Mouse (Mus musculus) lung, embryonic 15.5 days (tissue): ENCODE data around the gene Itpkb. TPM values are rescaled to one million over a fixed set of nuclear protein-coding genes. Genes with fewer than 3 reads are reported as not detected.

Experiments
- ATAC-seq: fragments of 200-750 bp; cut with Nextera tagmentation; 2 replicates; pipeline ENCODE4 v1.8.0; 2017; ENCODE audit warnings: moderate number of reproducible peaks, borderline replicate concordance; ENCODE audit not compliant: low FRiP score, low TSS enrichment; ENCODE audit errors: extremely low read depth
- H3K27ac ChIP-seq: fragments of 300-500 bp; sonication (generic); 2 replicates; pipeline ENCODE4 v1.5.1; 2015; ENCODE audit warnings: moderate library complexity, mild to moderate bottlenecking, inconsistent platforms
- H3K27me3 ChIP-seq: fragments of 300-500 bp; sonication (generic); 2 replicates; pipeline ENCODE4 v1.6.1; 2015; ENCODE audit warnings: inconsistent platforms
- H3K36me3 ChIP-seq: fragments of 300-500 bp; sonication (generic); 2 replicates; pipeline ENCODE4 v1.6.1; 2015; ENCODE audit warnings: inconsistent platforms
- H3K4me1 ChIP-seq: fragments of 300-500 bp; sonication (generic); 2 replicates; pipeline ENCODE4 v1.6.1; 2015; ENCODE audit warnings: inconsistent platforms
- H3K4me2 ChIP-seq: fragments of 300-500 bp; sonication (generic); 2 replicates; pipeline ENCODE4 v1.6.1; 2015; ENCODE audit warnings: inconsistent platforms, mild to moderate bottlenecking, moderate library complexity
- H3K4me3 ChIP-seq: fragments of 300-500 bp; sonication (generic); 2 replicates; pipeline ENCODE4 v1.5.1; 2015; ENCODE audit warnings: mild to moderate bottlenecking, inconsistent platforms
- H3K9ac ChIP-seq: fragments of 300-500 bp; sonication (generic); 2 replicates; pipeline ENCODE4 v1.6.1; 2015; ENCODE audit warnings: inconsistent platforms
- H3K9me3 ChIP-seq: fragments of 300-500 bp; sonication (generic); 2 replicates; pipeline ENCODE4 v1.6.1; 2016; ENCODE audit warnings: inconsistent platforms
- WGBS: fragments of 180-500 bp; shearing (Covaris S2); methylation state at CpG from one replicate; pipeline ENCODE4 v1.1.7; 2015; 5-methylcytosine and 5-hydroxymethylcytosine counted together
- polyA plus RNA-seq: library from polyadenylated mRNA; unstranded; fragments of >200 nt; fragmentation: Nextera tagmentation; extraction: Ambion mirVana; gene quantifications from 2 replicates; pipeline ENCODE4 v1.2.1, GENCODE M21; 2015

Itpkb gene
- polyA plus RNA-seq, 1 experiment from 2014 or later, result 10.9 TPM

DNA sequence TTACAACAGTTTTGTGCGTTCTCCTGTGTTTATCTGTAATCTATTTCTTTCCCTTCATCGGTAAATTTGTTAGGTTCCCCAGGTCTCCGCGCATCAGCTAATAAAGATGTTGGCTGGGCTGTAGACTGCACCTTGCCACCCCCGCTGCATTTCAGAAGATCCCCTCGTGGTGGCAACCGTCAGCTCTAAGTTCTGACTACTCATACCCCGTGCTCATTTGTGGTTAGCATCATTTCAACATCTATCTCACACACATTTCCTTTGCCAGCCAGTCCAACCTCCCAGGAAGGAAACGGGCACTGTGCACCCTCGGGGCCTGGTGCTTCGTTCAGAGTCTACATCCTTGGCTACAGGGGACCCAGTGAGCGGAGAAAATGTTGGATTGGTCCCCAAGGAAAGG is 101.5 kb downstream of the Itpkb start:
- Histone ChIP-seq H3K27me3 (0 out of 2 replicates have a peak, but pooled peaks cover 10% of the 10 kb centered on the region), H3K27ac (no peak overlapping the region), H3K4me2 (no peak overlapping the region), H3K9me3 (no peaks in the 10 kb centered on the region), H3K4me3 (no peak overlapping the region), H3K4me1 (peaks cover 24% of the 10 kb centered on the region), H3K36me3 (no peaks in the 10 kb centered on the region), H3K9ac (no peak overlapping the region)
- WGBS, result 60% methylated on average over 12 of the region's 12 CpGs
- no peak for ATAC-seq

DNA sequence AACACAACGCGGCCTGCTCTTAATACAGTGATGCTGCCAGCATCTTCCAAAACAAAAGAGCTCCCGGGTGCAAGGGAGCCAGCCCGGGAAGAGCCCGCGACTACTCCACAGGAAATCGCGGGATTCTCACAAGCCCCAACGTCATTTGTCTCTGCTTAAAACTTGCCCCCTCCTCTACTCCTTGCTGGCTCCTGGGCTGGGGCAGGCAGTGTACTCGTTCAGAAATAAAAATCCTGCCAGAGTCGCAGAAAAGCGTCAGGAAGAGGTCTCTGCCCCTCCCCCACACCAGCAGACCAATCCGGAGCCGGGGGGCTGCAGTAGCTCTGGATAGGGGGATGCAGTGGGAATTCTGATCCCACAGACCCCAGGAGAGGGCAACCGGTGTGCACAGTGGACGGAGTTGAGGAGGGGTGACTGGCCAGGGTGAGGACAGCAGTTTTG is 102.8 kb downstream of the Itpkb start:
- Histone ChIP-seq H3K9me3 (no peaks in the 10 kb centered on the region), H3K4me3 (peak overlapping the region; percentile 10; the same call in 1 of the 2 replicates), H3K36me3 (no peaks in the 10 kb centered on the region), H3K27me3 (0 out of 2 replicates have a peak, but pooled peaks cover 10% of the 10 kb centered on the region), H3K4me1 (peaks cover 20% of the 10 kb centered on the region), H3K27ac (no peak overlapping the region), H3K9ac (0 out of 2 replicates have a peak overlapping the region, but pooled peaks have one; percentile 13), H3K4me2 (peak overlapping the region; percentile 46)
- no peak for ATAC-seq
- WGBS, result under 1% methylated on average over 16 of the region's 16 CpGs

DNA sequence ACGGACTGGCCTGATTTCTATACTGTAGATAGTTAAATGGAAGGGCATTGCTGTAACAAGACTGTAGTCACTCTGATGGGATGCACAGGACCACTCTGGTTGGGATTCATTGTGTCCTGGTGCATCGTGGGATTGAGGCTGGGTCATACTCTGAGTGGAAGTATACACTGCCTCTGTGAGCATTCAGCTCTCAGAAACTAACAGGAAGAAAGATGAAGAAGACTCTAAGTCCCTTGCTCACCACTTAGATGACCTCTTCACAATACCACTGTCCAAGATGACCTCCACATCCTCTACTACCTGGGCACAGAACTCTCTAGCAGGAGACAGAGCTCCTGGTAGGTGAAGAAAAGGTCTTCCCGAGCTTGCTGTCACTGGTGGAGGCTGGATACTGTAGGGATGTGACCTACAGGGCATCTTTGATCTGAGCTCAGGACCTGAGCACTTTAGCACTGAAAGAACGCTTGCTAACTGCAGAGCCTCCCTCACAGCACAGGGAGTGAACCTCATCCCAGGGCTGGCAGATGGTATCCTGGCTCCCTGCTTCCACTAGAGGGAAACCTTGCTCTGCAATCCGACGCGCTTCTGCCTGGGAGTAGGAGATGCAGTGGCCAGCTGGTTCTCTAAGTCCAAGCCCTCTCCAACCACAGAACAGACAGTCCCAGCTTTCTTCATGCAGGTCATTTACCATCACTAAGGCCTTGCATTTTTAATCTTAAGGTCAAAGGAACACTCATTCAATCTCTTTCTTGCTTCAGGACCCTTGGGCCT is 103.7 kb downstream of the Itpkb start:
- 0 out of 2 replicates have a peak, but pooled peaks cover 10% of the 10 kb centered on the region for H3K27me3 ChIP-seq
- WGBS, result 16% methylated on average over 7 of the region's 7 CpGs

GRCm38 (mm10) chr1:180434925-180435324 is 104.6 kb downstream of the Itpkb start:
- 0 out of 2 replicates have a peak, but pooled peaks cover 10% of the 10 kb centered on the region for H3K27me3 ChIP-seq
- no peaks in the 10 kb centered on the region for H3K36me3 ChIP-seq
- no peak overlapping the region for H3K4me2 ChIP-seq
- 11% methylated on average over 9 of the region's 9 CpGs for WGBS
- H3K27ac ChIP-seq, result no peak overlapping the region
- H3K4me1 ChIP-seq, result peaks cover 14% of the 10 kb centered on the region
- H3K4me3 ChIP-seq, result no peak overlapping the region
- no peak for ATAC-seq
- no peak overlapping the region for H3K9ac ChIP-seq
- H3K9me3 ChIP-seq, result no peaks in the 10 kb centered on the region

More for the DNA sequence above, 103.7 kb downstream of the Itpkb start:
- Histone ChIP-seq H3K9ac (no peak overlapping the region), H3K4me3 (no peak overlapping the region), H3K4me2 (no peak overlapping the region), H3K36me3 (no peaks in the 10 kb centered on the region), H3K4me1 (peaks cover 16% of the 10 kb centered on the region), H3K27ac (no peak overlapping the region), H3K9me3 (no peaks in the 10 kb centered on the region)
- peak; percentile 68; the same call in 1 of the 2 replicates for ATAC-seq

- no peaks in the 10 kb centered on the region for H3K9me3 ChIP-seq
Measured at GRCm38 (mm10) chr1:180439496-180439895, 109.2 kb downstream of the Itpkb start.

GRCm38 (mm10) chr1:180444411-180444810 is 114.1 kb downstream of the Itpkb start:
- Histone ChIP-seq H3K27me3 (no peaks in the 10 kb centered on the region), H3K9me3 (no peaks in the 10 kb centered on the region), H3K4me3 (no peak overlapping the region), H3K27ac (no peak overlapping the region), H3K36me3 (no peaks in the 10 kb centered on the region), H3K9ac (no peak overlapping the region), H3K4me1 (no peaks in the 10 kb centered on the region), H3K4me2 (no peak overlapping the region)
- WGBS, result 60% methylated on average over 3 of the region's 3 CpGs
- peak; percentile 24; the same call in 1 of the 2 replicates for ATAC-seq

More at GRCm38 (mm10) chr1:180439496-180439895, 109.2 kb downstream of the Itpkb start:
- Histone ChIP-seq H3K4me3 (no peak overlapping the region), H3K4me1 (peaks cover 5% of the 10 kb centered on the region; the same call in 1 of the 2 replicates), H3K36me3 (no peaks in the 10 kb centered on the region), H3K9ac (no peak overlapping the region), H3K4me2 (no peak overlapping the region), H3K27ac (no peak overlapping the region), H3K27me3 (0 out of 2 replicates have a peak, but pooled peaks cover 8% of the 10 kb centered on the region)
- ATAC-seq, result no peak
- 56% methylated on average over 4 of the region's 4 CpGs for WGBS

DNA sequence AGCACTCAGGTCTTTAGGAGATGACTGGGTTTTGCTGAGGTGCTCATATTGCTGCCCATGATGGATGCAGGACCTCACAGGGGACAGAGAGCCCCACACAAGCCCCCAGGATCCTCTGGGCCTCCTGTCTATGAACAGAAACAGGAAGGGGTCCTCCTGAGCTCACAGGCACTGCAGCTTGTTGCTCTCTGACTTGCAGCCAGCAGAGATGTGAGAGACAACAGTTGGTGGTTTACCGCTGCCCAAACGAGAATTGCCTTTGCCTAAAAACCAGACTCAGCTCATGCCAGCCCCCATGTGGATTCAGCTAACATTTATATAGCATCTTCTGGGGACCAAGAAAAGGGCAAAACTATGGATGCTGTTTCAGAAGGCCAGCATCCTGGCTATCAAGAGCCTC is 119.4 kb downstream of the Itpkb start:
- Histone ChIP-seq H3K27ac (no peak overlapping the region), H3K27me3 (no peaks in the 10 kb centered on the region), H3K36me3 (no peaks in the 10 kb centered on the region), H3K9ac (no peak overlapping the region), H3K4me3 (no peak overlapping the region), H3K4me2 (no peak overlapping the region), H3K4me1 (no peaks in the 10 kb centered on the region), H3K9me3 (no peaks in the 10 kb centered on the region)
- 57% methylated on average over 2 of the region's 2 CpGs for WGBS
- ATAC-seq, result no peak

DNA sequence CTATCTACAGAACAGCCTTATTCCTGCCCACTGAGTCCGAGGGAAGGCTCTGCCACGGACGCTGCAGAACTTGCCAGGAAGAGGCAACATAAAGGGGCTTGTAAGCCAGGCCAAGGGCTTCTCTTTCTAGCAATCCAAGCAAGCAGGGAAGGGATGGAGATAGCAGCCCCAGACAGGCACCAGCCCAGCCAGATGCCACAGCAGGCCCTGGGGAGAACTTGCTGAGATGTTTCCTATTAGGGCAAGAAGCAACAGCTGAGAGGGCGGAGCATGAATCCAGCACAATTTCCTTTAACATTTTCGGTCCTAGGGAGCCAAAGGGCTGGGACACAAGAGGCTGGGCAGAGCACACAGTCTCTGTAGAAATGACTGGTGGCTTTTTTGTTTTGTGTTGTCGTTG is 128.0 kb downstream of the Itpkb start:
- WGBS, result 55% methylated on average over 6 of the region's 6 CpGs
- Histone ChIP-seq H3K4me2 (no peak overlapping the region), H3K9ac (no peak overlapping the region), H3K4me3 (no peak overlapping the region), H3K36me3 (no peaks in the 10 kb centered on the region), H3K27ac (no peak overlapping the region), H3K27me3 (no peaks in the 10 kb centered on the region), H3K4me1 (0 out of 2 replicates have a peak, but pooled peaks cover 9% of the 10 kb centered on the region), H3K9me3 (no peaks in the 10 kb centered on the region)
- no peak for ATAC-seq

GRCm38 (mm10) chr1:180458680-180459079 is 128.4 kb downstream of the Itpkb start:
- Histone ChIP-seq H3K4me1 (0 out of 2 replicates have a peak, but pooled peaks cover 9% of the 10 kb centered on the region), H3K4me2 (no peak overlapping the region), H3K9ac (no peak overlapping the region), H3K27ac (no peak overlapping the region), H3K9me3 (no peaks in the 10 kb centered on the region), H3K36me3 (no peaks in the 10 kb centered on the region), H3K27me3 (no peaks in the 10 kb centered on the region), H3K4me3 (no peak overlapping the region)
- 47% methylated on average over 3 of the region's 3 CpGs for WGBS
- no peak for ATAC-seq

DNA sequence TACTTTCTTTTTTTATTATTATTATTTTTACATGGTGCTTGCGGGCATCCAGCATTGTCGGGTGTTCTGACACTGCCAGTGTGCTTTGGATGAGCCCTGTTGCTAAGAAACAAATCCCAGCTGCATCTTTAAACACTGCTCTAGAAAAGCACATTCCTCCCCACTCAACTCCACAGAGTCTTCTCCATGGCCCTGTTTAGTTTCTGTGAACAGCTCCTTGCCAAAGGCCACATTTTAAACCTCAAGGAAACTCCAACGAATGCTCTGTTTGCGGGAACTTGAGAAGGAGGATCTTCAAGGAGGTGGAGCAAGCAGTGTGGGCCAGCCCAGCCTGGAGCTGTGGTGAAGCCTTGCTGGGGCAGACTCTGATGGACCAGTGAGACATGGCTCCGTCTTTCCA is 130.4 kb downstream of the Itpkb start:
- 36% methylated on average over 5 of the region's 5 CpGs for WGBS
- H3K9me3 ChIP-seq, result no peaks in the 10 kb centered on the region
- no peak overlapping the region for H3K9ac ChIP-seq
- no peaks in the 10 kb centered on the region for H3K36me3 ChIP-seq
- no peak overlapping the region for H3K4me3 ChIP-seq
- H3K27me3 ChIP-seq, result no peaks in the 10 kb centered on the region
- H3K27ac ChIP-seq, result no peak overlapping the region
- ATAC-seq, result no peak
- H3K4me1 ChIP-seq, result 0 out of 2 replicates have a peak, but pooled peaks cover 9% of the 10 kb centered on the region
- no peak overlapping the region for H3K4me2 ChIP-seq

DNA sequence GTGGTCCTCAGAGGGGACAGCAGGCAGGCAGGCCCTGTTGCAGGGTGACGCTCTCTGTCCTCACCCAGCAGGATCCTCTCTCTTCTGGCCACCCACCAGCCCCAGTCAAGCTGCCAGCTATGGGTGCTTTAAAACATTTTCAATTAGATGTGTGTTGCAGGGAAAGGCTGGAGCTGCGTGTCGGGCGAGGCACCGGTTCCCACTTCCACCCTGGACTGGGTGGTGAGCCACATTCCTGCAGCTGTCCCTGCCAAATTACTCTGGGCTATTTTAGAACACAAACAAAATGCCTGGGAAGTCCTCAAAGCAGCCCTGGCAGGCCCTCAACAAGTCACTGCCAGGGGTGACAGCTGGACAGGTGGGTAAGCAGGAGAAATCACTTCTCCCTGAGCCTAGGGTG is 132.1 kb downstream of the Itpkb start:
- no peak for ATAC-seq
- WGBS, result 60% methylated on average over 5 of the region's 5 CpGs

GRCm38 (mm10) chr1:180462983-180463475 is 132.7 kb downstream of the Itpkb start:
- H3K9ac ChIP-seq, result no peak overlapping the region
- 0 out of 2 replicates have a peak, but pooled peaks cover 7% of the 10 kb centered on the region for H3K4me1 ChIP-seq
- no peaks in the 10 kb centered on the region for H3K9me3 ChIP-seq
- no peak for ATAC-seq
- H3K4me2 ChIP-seq, result no peak overlapping the region
- no peaks in the 10 kb centered on the region for H3K27me3 ChIP-seq
- WGBS, result 82% methylated on average over 5 of the region's 5 CpGs
- no peak overlapping the region for H3K4me3 ChIP-seq
- H3K27ac ChIP-seq, result no peak overlapping the region
- no peaks in the 10 kb centered on the region for H3K36me3 ChIP-seq

More for the DNA sequence above, 132.1 kb downstream of the Itpkb start:
- Histone ChIP-seq H3K4me2 (no peak overlapping the region), H3K9me3 (no peaks in the 10 kb centered on the region), H3K4me3 (no peak overlapping the region), H3K9ac (no peak overlapping the region), H3K36me3 (no peaks in the 10 kb centered on the region), H3K4me1 (0 out of 2 replicates have a peak, but pooled peaks cover 9% of the 10 kb centered on the region), H3K27me3 (no peaks in the 10 kb centered on the region), H3K27ac (no peak overlapping the region)
